Mouse (Mus musculus) olfactory bulb, adult 2 months (tissue): ENCODE results near the gene Gm10644. TPM values are rescaled to one million over a fixed set of nuclear protein-coding genes. Genes with fewer than 3 reads are reported as not detected.
A peak's percentile ranks its signal among the peaks of the same experiment; 100 is the strongest.

Source experiments
- H3K27ac ChIP-seq: fragments of 200-500 bp; 2 replicates; pipeline ENCODE4 v1.5.1; 2012; ENCODE audit warnings: low read depth, low read length; ENCODE audit not compliant: insufficient read depth
- H3K4me1 ChIP-seq: fragments of 200-500 bp; 2 replicates; pipeline ENCODE4 v1.6.1; 2012; ENCODE audit warnings: low read length; ENCODE audit not compliant: control insufficient read depth, insufficient read depth
- H3K4me3 ChIP-seq: fragments of 200-500 bp; 2 replicates; pipeline ENCODE4 v1.5.1; 2012; ENCODE audit warnings: mild to moderate bottlenecking, low read depth, low read length, moderate library complexity; ENCODE audit not compliant: insufficient read depth
- CTCF ChIP-seq: fragments of 200-500 bp; IDR thresholded peaks from 2 replicates; pipeline ENCODE4 v1.5.1; 2012; ENCODE audit warnings: low read depth, mild to moderate bottlenecking, low read length, moderate library complexity; ENCODE audit not compliant: insufficient read depth
- POLR2A ChIP-seq: fragments of 200-500 bp; IDR thresholded peaks from 2 replicates; pipeline ENCODE4 v1.6.1; 2012; ENCODE audit warnings: mild to moderate bottlenecking, low read depth, low read length, moderate library complexity; ENCODE audit not compliant: insufficient read depth
- WGBS: fragments of 180-500 bp; shearing (Covaris S2); methylation state at CpG from one replicate; pipeline ENCODE4 v1.1.7; 2018; 5-methylcytosine and 5-hydroxymethylcytosine counted together
- polyA plus RNA-seq: library from polyadenylated mRNA; stranded (reverse); fragments of >200 nt; gene quantifications from 2 replicates; pipeline ENCODE4 v1.2.4, GENCODE M21; 2012; ENCODE audit warnings: low replicate concordance; ENCODE audit not compliant: missing spikeins, insufficient read depth, insufficient read length

Gm10644 gene
- polyA plus RNA-seq, 1 experiment, result not detected

DNA sequence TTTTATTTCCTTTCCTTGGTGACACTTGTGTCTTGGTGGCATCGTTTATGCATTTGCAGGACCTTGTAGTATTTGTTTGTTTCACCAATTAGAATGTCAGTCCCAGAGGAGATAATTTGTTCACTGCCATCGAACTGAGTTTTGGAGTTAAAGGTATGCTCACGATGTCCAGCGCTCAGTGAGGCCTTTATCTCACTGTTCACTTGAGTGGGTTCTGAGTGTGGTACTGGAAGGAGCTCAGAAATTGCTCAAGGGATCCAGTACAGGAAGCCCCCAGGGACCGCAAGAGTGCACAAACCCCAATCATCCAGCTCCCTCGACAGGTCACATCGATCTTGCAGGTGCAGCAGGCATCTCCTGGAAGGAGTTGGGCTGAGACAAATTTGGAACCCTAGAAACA is 58.5 kb downstream of the Gm10644 start:
- 92% methylated on average over 7 of the region's 7 CpGs for WGBS
- no peak overlapping the region for H3K27ac ChIP-seq
- no peak overlapping the region for H3K4me3 ChIP-seq
- H3K4me1 ChIP-seq, result peaks cover 4% of the 10 kb centered on the region; the same call in 1 of the 2 replicates
- TF ChIP-seq CTCF (no peak), POLR2A (no peak)

DNA sequence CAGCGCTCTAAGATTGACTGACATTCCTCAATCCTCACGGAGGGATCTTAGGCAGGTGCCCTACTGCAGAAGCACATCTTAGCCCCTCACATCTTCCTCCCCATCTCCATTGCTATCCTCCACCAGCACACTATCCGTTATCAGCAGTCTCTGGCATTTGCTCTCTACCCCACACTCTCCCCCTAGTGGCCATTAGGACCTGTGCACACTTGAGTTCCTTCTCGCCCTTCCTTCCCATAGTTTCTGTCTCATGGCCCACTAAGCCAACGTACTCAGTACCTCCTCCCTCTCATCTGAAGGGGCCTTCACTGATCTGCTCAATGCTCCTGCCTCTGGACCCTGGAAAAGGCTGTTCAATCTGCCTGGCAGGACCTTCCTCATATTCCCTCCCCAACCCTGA is 59.1 kb downstream of the Gm10644 start:
- TF ChIP-seq CTCF, result peak; percentile 37; the same call in 1 of the 2 replicates
- no peak for TF ChIP-seq POLR2A
- Histone ChIP-seq H3K4me3 (no peak overlapping the region), H3K27ac (no peak overlapping the region), H3K4me1 (peaks cover 4% of the 10 kb centered on the region; the same call in 1 of the 2 replicates)
- 8% methylated on average over 5 of the region's 5 CpGs for WGBS

DNA sequence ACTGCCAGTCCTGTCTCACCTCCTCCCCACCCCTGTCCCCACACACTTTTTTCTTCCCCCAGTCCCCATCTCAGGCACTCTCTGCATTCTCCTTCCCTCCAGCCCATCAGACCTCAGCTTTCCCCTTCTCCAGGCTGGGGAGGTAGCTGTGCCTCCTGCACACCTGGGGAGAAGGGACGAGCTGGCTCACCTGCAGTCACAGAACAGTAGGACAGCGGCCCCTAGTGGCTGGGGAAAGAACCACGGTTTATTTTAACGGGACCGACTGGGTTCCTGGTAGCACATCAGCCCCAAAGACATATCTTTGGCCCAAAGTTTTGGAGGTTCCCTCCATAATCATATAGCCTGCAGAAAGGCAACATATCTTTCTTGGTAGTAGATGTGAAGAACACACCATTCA is 61.1 kb downstream of the Gm10644 start:
- TF ChIP-seq CTCF (peak; percentile 86), POLR2A (no peak)
- Histone ChIP-seq H3K4me1 (peaks cover 4% of the 10 kb centered on the region; the same call in 1 of the 2 replicates), H3K27ac (no peak overlapping the region), H3K4me3 (no peak overlapping the region)
- WGBS, result 2% methylated on average over 5 of the region's 5 CpGs

- peaks cover under 1% of the 10 kb centered on the region; the same call in 1 of the 2 replicates for H3K4me1 ChIP-seq
- no peak overlapping the region for H3K27ac ChIP-seq
- H3K4me3 ChIP-seq, result no peak overlapping the region
- WGBS, result 43% methylated on average over 4 of the region's 4 CpGs
- TF ChIP-seq CTCF (no peak), POLR2A (no peak)
Observed at GRCm38 (mm10) chr8:83892061-83892460, 62.9 kb downstream of the Gm10644 start.

GRCm38 (mm10) chr8:83888409-83888808 is 66.6 kb downstream of the Gm10644 start:
- Histone ChIP-seq H3K4me1 (no peaks in the 10 kb centered on the region), H3K27ac (no peak overlapping the region), H3K4me3 (no peak overlapping the region)
- no peak for TF ChIP-seq CTCF
- no peak for TF ChIP-seq POLR2A
- 84% methylated on average over 2 of the region's 2 CpGs for WGBS

Other genes starting within 250 kb of the Gm10644 start
- gene Ddx39, start 240.0 kb downstream of the Gm10644 start, polyA plus RNA-seq, result not detected in 2 replicates
- not detected in 2 replicates for gene Adgre5, start 213.9 kb downstream of the Gm10644 start, polyA plus RNA-seq
- gene Adgrl1, start 55.1 kb downstream of the Gm10644 start, polyA plus RNA-seq, result 113 TPM in 1 of 2 replicates, not detected in the other
- gene Asf1b, start 302 bp upstream of the Gm10644 start, polyA plus RNA-seq, result not detected in 2 replicates
- gene Prkaca, start 17.8 kb upstream of the Gm10644 start, polyA plus RNA-seq, result 203 TPM in 1 of 2 replicates, not detected in the other
- not detected in 2 replicates for gene Samd1, start 42.5 kb upstream of the Gm10644 start, polyA plus RNA-seq
- not detected in 2 replicates for gene 1700067K01Rik, start 46.3 kb upstream of the Gm10644 start, polyA plus RNA-seq
- not detected in 2 replicates for gene 2210011C24Rik, start 57.0 kb upstream of the Gm10644 start, polyA plus RNA-seq
- gene Palm3, start 66.3 kb upstream of the Gm10644 start, polyA plus RNA-seq, result not detected in 2 replicates
- not detected in 2 replicates for gene Il27ra, start 87.4 kb upstream of the Gm10644 start, polyA plus RNA-seq
- not detected in 2 replicates for gene Rln3, start 89.8 kb upstream of the Gm10644 start, polyA plus RNA-seq
- gene Gm10643, start 109.9 kb upstream of the Gm10644 start, polyA plus RNA-seq, result not detected in 2 replicates
- gene Rfx1, start 111.6 kb upstream of the Gm10644 start, polyA plus RNA-seq, result not detected in 2 replicates
- not detected in 2 replicates for gene Dcaf15, start 149.6 kb upstream of the Gm10644 start, polyA plus RNA-seq
- gene Podnl1, start 170.8 kb upstream of the Gm10644 start, polyA plus RNA-seq, result not detected in 2 replicates
- not detected in 2 replicates for gene Cc2d1a, start 192.7 kb upstream of the Gm10644 start, polyA plus RNA-seq
- gene 4930432K21Rik, start 192.8 kb upstream of the Gm10644 start, polyA plus RNA-seq, result not detected in 2 replicates
- gene Nanos3, start 230.0 kb upstream of the Gm10644 start, polyA plus RNA-seq, result not detected in 2 replicates